Mouse (Mus musculus) liver, embryonic 13.5 days (tissue): Measurements from ENCODE around the gene Smim13. TPM values are rescaled to one million over a fixed set of nuclear protein-coding genes. Genes with fewer than 3 reads are reported as not detected.

ENCODE experiments used
- ATAC-seq: fragments of 200-750 bp; cut with Nextera tagmentation; 2 replicates; pipeline ENCODE4 v1.8.0; 2017; ENCODE audit warnings: low read depth, mild to moderate bottlenecking, moderate number of reproducible peaks, moderate library complexity
- DNase-seq: peaks from one replicate; pipeline ENCODE4 v3.0.0; 2022
- H3K27ac ChIP-seq: fragments of 300-500 bp; sonication (generic); 2 replicates; pipeline ENCODE4 v1.5.1; 2015; ENCODE audit warnings: moderate library complexity, mild to moderate bottlenecking, inconsistent platforms
- H3K27me3 ChIP-seq: fragments of 300-500 bp; sonication (generic); 2 replicates; pipeline ENCODE4 v1.6.1; 2015; ENCODE audit warnings: mild to moderate bottlenecking, inconsistent platforms
- H3K36me3 ChIP-seq: fragments of 300-500 bp; sonication (generic); 2 replicates; pipeline ENCODE4 v1.6.1; 2015; ENCODE audit warnings: mild to moderate bottlenecking, inconsistent platforms
- H3K4me1 ChIP-seq: fragments of 300-500 bp; sonication (generic); replicated peaks from 2 replicates; pipeline ENCODE4 v1.6.1; 2015; ENCODE audit warnings: inconsistent platforms
- H3K4me2 ChIP-seq: fragments of 300-500 bp; sonication (generic); 2 replicates; pipeline ENCODE4 v1.6.1; 2015; ENCODE audit warnings: inconsistent platforms, mild to moderate bottlenecking, moderate library complexity
- H3K4me3 ChIP-seq: fragments of 300-500 bp; sonication (generic); replicated peaks from 2 replicates; pipeline ENCODE4 v1.5.1; 2015; ENCODE audit warnings: mild to moderate bottlenecking, inconsistent platforms
- H3K9ac ChIP-seq: fragments of 300-500 bp; sonication (generic); 2 replicates; pipeline ENCODE4 v1.6.1; 2015; ENCODE audit warnings: mild to moderate bottlenecking, inconsistent platforms
- H3K9me3 ChIP-seq: fragments of 300-500 bp; sonication (generic); replicated peaks from 2 replicates; pipeline ENCODE4 v1.6.1; 2016; ENCODE audit warnings: inconsistent platforms
- WGBS: fragments of 180-500 bp; shearing (Covaris S2); methylation state at CpG from one replicate; pipeline ENCODE4 v1.1.7; 2015; ENCODE audit not compliant: insufficient replicate concordance; 5-methylcytosine and 5-hydroxymethylcytosine counted together
- polyA plus RNA-seq: library from polyadenylated mRNA; unstranded; fragments of >200 nt; fragmentation: Nextera tagmentation; extraction: Ambion mirVana; gene quantifications from 2 replicates; pipeline ENCODE4 v1.2.1, GENCODE M21; 2015

The Smim13 gene
- polyA plus RNA-seq, 1 experiment from 2014 or later: 5.4 TPM

- no peaks in the 10 kb centered on the region for H3K9me3 ChIP-seq
- H3K4me2 ChIP-seq: peak overlapping the region; percentile 71
- H3K27me3 ChIP-seq: peaks cover 19% of the 10 kb centered on the region
- peak overlapping the region; percentile 65 for H3K9ac ChIP-seq
- no peak overlapping the region for H3K27ac ChIP-seq
- DNase-seq (no peak), ATAC-seq (no peak; the same call in 1 of the 2 replicates)
- H3K4me3 ChIP-seq: peak overlapping the region; percentile 63
- WGBS: 3% methylated on average over 38 of the region's 39 CpGs
- peaks cover 14% of the 10 kb centered on the region for H3K4me1 ChIP-seq
- no peaks in the 10 kb centered on the region for H3K36me3 ChIP-seq
Measured at GRCm38 (mm10) chr13:41219687-41220303, 29.8 kb upstream of the Smim13 start.

GRCm38 (mm10) chr13:41220304-41220834 lies 29.3 kb upstream of the Smim13 start, which contains the start of gene Elovl2:
Gene Elovl2 (minus strand): TSS chr13:41220405.
- DNase-seq: peak; percentile 43
- 2% methylated on average over 54 of the region's 77 CpGs for whole genome bisulfite sequencing
- peaks cover 14% of the 10 kb centered on the region for H3K4me1 ChIP-seq
- no peaks in the 10 kb centered on the region for H3K36me3 ChIP-seq
- H3K4me3 ChIP-seq: peak within 1 kb of the TSS; percentile 63
- peaks cover 19% of the 10 kb centered on the region for H3K27me3 ChIP-seq
- H3K27ac ChIP-seq: no peak within 1 kb of the TSS
- ATAC-seq: peak; percentile 83
- H3K9me3 ChIP-seq: no peaks in the 10 kb centered on the region
- H3K4me2 ChIP-seq: peak within 1 kb of the TSS; percentile 71
- H3K9ac ChIP-seq: peak within 1 kb of the TSS; percentile 65

- Histone ChIP-seq H3K4me3 (no peak overlapping the region), H3K4me1 (no peaks in the 10 kb centered on the region), H3K36me3 (no peaks in the 10 kb centered on the region), H3K4me2 (no peak overlapping the region), H3K9me3 (no peaks in the 10 kb centered on the region), H3K9ac (no peak overlapping the region), H3K27ac (no peak overlapping the region), H3K27me3 (no peaks in the 10 kb centered on the region)
- DNase-seq: no peak
- no peak for ATAC-seq
- WGBS: 61% methylated on average over 5 of the region's 5 CpGs
Measured at GRCm38 (mm10) chr13:41226513-41226912, 23.1 kb upstream of the Smim13 start.

- H3K27ac ChIP-seq: no peak overlapping the region
- H3K27me3 ChIP-seq: no peaks in the 10 kb centered on the region
- H3K9ac ChIP-seq: no peak overlapping the region
- no peaks in the 10 kb centered on the region for H3K4me1 ChIP-seq
- no peak for DNase-seq
- no peaks in the 10 kb centered on the region for H3K9me3 ChIP-seq
- 54% methylated on average over 5 of the region's 5 CpGs for WGBS
- H3K36me3 ChIP-seq: no peaks in the 10 kb centered on the region
- ATAC-seq: no peak
- H3K4me3 ChIP-seq: no peak overlapping the region
- no peak overlapping the region for H3K4me2 ChIP-seq
Measured at GRCm38 (mm10) chr13:41228060-41228459, 21.6 kb upstream of the Smim13 start.

- no peaks in the 10 kb centered on the region for H3K27me3 ChIP-seq
- no peaks in the 10 kb centered on the region for H3K36me3 ChIP-seq
- no peaks in the 10 kb centered on the region for H3K4me1 ChIP-seq
- ATAC-seq (no peak), DNase-seq (no peak)
- no peak overlapping the region for H3K27ac ChIP-seq
- H3K9me3 ChIP-seq: no peaks in the 10 kb centered on the region
- no peak overlapping the region for H3K4me2 ChIP-seq
- H3K4me3 ChIP-seq: no peak overlapping the region
- H3K9ac ChIP-seq: no peak overlapping the region
- 27% methylated on average over 5 of the region's 5 CpGs for WGBS
Measured at GRCm38 (mm10) chr13:41230256-41230655, 19.4 kb upstream of the Smim13 start.

GRCm38 (mm10) chr13:41231389-41231983 lies 18.2 kb upstream of the Smim13 start:
- H3K27me3 ChIP-seq: no peaks in the 10 kb centered on the region
- H3K4me3 ChIP-seq: no peak overlapping the region
- H3K9me3 ChIP-seq: no peaks in the 10 kb centered on the region
- 74% methylated on average over 12 of the region's 12 CpGs for WGBS
- ATAC-seq (no peak), DNase-seq (no peak)
- H3K36me3 ChIP-seq: no peaks in the 10 kb centered on the region
- no peak overlapping the region for H3K27ac ChIP-seq
- H3K4me1 ChIP-seq: no peaks in the 10 kb centered on the region
- no peak overlapping the region for H3K9ac ChIP-seq
- H3K4me2 ChIP-seq: no peak overlapping the region

- Histone ChIP-seq H3K36me3 (no peaks in the 10 kb centered on the region), H3K9me3 (no peaks in the 10 kb centered on the region), H3K4me3 (no peak overlapping the region), H3K27me3 (no peaks in the 10 kb centered on the region), H3K4me2 (no peak overlapping the region), H3K27ac (no peak overlapping the region), H3K4me1 (no peaks in the 10 kb centered on the region), H3K9ac (no peak overlapping the region)
- ATAC-seq (no peak), DNase-seq (no peak)
- WGBS: 78% methylated on average over 15 of the region's 15 CpGs
Measured at GRCm38 (mm10) chr13:41232209-41232608, 17.4 kb upstream of the Smim13 start.

GRCm38 (mm10) chr13:41233241-41233640 lies 16.4 kb upstream of the Smim13 start:
- no peak for ATAC-seq
- Histone ChIP-seq H3K27me3 (no peaks in the 10 kb centered on the region), H3K27ac (no peak overlapping the region), H3K4me2 (no peak overlapping the region), H3K9me3 (no peaks in the 10 kb centered on the region), H3K4me3 (no peak overlapping the region), H3K4me1 (no peaks in the 10 kb centered on the region), H3K9ac (no peak overlapping the region), H3K36me3 (no peaks in the 10 kb centered on the region)
- WGBS: 71% methylated on average over 7 of the region's 7 CpGs
- no peak for DNase-seq

GRCm38 (mm10) chr13:41235181-41235580 lies 14.5 kb upstream of the Smim13 start:
- Histone ChIP-seq H3K4me2 (no peak overlapping the region), H3K4me3 (no peak overlapping the region), H3K9ac (no peak overlapping the region), H3K27me3 (no peaks in the 10 kb centered on the region), H3K27ac (no peak overlapping the region), H3K9me3 (no peaks in the 10 kb centered on the region), H3K36me3 (no peaks in the 10 kb centered on the region), H3K4me1 (no peaks in the 10 kb centered on the region)
- DNase-seq: no peak
- no peak for ATAC-seq
- WGBS: 67% methylated on average over 6 of the region's 6 CpGs

GRCm38 (mm10) chr13:41235845-41236741 lies 13.6 kb upstream of the Smim13 start:
- Histone ChIP-seq H3K36me3 (no peaks in the 10 kb centered on the region), H3K4me3 (peak overlapping the region; percentile 45), H3K27me3 (no peaks in the 10 kb centered on the region), H3K9ac (peak overlapping the region; percentile 56; the same call in 1 of the 2 replicates), H3K4me2 (peak overlapping the region; percentile 41), H3K4me1 (no peaks in the 10 kb centered on the region), H3K27ac (peak overlapping the region; percentile 72), H3K9me3 (no peaks in the 10 kb centered on the region)
- 55% methylated on average over 13 of the region's 13 CpGs for WGBS
- peak; percentile 52 for ATAC-seq
- DNase-seq: no peak
